Mouse (Mus musculus): ENCODE data around the gene Plp2. TPM values are rescaled to one million over a fixed set of nuclear protein-coding genes. Genes with fewer than 3 reads are reported as not detected.
"Not testable (repeated sequence)": the region's sequence is repeated elsewhere in the genome, so short reads cannot be mapped to it uniquely, and the experiment has no call there.

Plp2 gene
- 1 to 10 TPM; 5.9 to 7.7 TPM for total RNA-seq (2021)

GRCm38 (mm10) chrX:7670921-7671623 is at the start of gene Plp2:
TSS of gene Plp2 (minus strand) at chrX:7671390.
- no peak for DNase-seq (ENCODE audit: low spot score in 2 of 2)
- intact Hi-C loops (cut with DNase I): loop anchor here (10.0 kb wide), 1 partner anchor 356 kb away; the partner anchor contains the start of gene Clcn5

GRCm38 (mm10) chrX:7716058-7716457 is 44.9 kb upstream of the Plp2 start:
- intact Hi-C loops (cut with DNase I): not testable (repeated sequence)

DNA sequence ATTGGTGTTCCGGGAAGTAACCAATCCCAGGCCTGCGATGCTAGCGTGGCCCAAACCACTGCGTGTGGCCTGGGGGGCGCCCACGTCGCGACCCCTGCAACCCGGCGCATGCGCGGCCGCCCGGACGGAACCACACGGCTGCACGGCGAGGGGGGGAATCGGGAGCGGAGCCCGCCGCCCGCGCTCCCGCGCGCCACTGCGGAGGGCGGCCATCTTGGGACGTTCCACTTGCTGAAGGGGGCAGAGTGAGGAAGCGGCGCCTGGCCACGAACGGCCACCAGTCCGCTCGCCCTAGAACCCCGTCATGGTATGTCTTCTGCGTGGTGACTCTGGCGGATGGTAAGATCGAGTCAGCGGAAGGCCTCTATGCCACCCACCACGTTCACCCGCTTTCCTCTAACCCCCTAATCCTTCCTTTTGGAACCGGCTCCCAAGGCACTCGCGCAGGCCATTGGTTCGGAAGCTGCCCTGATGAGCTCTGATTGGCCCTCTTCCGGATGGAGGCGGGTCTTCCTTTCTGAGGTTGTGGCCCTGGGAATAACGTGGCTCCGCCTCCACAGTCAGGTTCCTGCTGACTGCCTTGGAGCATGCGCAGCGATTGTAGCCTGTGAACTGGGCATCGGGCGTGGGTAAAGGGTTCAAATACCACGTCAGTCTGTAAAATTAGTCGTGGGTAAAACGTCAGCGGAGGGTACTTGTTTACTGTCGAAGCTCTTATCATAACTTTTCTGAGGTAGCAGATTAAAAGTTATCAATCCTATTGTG is 43.1 kb upstream of the Plp2 start, which contains the start of gene Wdr45:
Gene Wdr45, plus strand, starts transcription at position 199 of the 765 bp plus-strand sequence.
- intact Hi-C loops (cut with DNase I): not testable (repeated sequence)
- DNase-seq (ENCODE audit: low spot score in 2 of 2): peak; percentile 90 to 97

More at GRCm38 (mm10) chrX:7716058-7716457, 44.9 kb upstream of the Plp2 start:
- not testable (repeated sequence) for DNase-seq (ENCODE audit: low spot score in 2 of 2)

DNA sequence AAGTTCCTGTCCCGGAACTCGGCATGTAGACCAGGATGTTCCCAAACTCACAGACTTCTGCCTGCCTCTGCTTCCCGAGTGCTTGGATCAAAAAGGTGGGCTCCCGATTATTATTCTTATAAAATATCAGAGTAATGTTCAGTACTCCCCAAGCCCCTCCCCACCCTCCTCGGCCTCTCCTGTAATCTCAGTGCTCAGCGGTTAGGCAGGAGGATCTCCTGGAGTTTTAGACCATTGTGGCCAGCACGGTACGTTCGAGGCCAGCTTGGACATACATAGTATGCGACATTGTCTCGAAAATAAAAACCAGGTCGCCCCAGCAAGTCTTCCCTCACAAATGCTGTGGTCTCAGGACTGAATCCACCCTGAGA is 42.6 kb upstream of the Plp2 start:
- intact Hi-C loops (cut with DNase I); DNase-seq (ENCODE audit: low spot score in 2 of 2): not testable (repeated sequence)

- intact Hi-C loops (cut with DNase I): no loop called here
- peak; percentile 83 to 95 for DNase-seq (ENCODE audit: low spot score in 2 of 2)
Measured at GRCm38 (mm10) chrX:7696954-7697381, 25.8 kb upstream of the Plp2 start, which contains the start of gene Gpkow. TSS of gene Gpkow (plus strand) at chrX:7697131.

- no peak for DNase-seq (ENCODE audit: low spot score in 2 of 2)
- intact Hi-C loops (cut with DNase I): no loop called here
Measured at GRCm38 (mm10) chrX:7696520-7696919, 25.3 kb upstream of the Plp2 start.

DNA sequence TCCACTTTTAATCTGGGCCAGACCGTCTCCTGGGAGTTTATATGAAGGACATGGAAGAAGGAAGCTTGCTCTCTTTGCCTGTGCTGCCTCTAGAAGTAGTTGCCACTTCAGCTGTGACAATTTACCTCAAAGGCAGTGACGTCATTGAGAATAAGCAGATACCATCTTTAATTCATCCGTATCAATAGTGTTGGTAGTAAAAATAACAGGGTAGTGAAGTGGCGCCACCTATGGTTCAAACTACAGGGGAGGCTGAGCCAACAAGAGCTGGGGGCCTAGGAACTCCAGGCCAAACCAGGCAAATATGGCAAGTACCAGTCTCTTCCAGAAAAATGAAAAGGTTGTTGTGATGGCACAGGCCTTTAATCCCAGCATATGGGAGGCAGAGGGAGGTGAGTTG is 21.7 kb upstream of the Plp2 start:
- no peak for DNase-seq (ENCODE audit: low spot score in 2 of 2)
- intact Hi-C loops (cut with DNase I): no loop called here

GRCm38 (mm10) chrX:7690486-7690885 is 19.3 kb upstream of the Plp2 start:
- DNase-seq (ENCODE audit: low spot score in 2 of 2): no peak
- intact Hi-C loops (cut with DNase I): no loop called here

DNA sequence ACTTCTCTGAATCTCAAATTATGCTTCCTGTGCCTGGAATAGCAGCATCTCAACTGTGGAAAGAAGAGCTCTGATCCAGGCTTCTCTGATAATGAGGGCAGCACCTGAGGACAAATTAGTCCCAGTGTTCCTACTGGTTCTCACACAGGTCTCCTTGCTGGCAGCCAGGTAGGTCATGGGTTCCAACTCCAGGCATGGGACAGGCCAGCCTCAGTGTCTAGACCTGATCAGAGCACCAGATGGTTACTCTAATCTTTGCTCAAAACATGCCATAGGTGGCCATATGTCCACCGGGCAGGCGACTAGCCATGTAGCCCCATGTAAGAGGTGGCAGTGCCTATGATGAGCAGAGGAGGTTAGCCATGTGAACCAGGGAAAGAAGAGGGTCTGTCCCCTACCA is 17.1 kb upstream of the Plp2 start:
- intact Hi-C loops (cut with DNase I): no loop called here
- DNase-seq (ENCODE audit: low spot score in 2 of 2): no peak

DNA sequence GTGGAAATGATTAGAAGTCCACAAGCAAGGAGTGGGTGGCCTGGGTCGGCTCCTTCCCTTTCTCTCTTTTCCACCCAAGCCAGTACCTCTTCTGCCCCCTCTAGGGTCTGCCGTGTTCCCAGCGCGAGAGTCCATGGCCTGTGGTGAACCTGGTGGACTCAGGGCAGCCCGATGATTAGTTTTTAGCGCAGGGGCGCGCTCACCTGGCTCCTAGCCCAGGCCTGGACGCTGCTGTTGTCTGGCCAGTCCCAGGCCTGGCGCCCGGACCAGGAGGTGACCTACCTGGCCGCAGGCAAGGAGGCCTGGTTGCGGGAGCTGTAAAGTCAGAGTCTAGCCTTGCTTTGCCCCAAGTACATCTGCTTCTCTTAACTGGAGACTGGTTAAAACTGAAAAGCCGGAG is 9.7 kb upstream of the Plp2 start, which contains the start of gene Magix:
Gene Magix, minus strand, starts transcription at position 388 of the 400 bp plus-strand sequence.
- DNase-seq (ENCODE audit: low spot score in 2 of 2): no peak
- intact Hi-C loops (cut with DNase I): no loop called here

DNA sequence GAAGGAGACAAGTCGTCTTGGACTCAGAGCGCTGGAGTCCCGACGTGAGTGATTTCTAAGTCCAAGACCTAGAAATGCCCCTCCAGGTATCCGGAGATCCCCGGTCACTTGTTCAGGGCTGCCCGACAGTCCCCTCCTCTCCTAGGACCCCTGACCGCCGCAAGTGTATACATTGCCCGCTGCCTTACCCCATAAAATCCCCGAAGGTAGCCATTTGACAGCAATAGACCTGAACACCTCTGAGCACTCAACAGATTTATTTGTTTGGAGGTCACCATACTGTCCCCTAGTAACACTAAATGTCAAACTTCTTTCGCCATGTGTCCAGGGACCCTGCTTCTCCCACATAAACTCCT is 8.8 kb upstream of the Plp2 start:
- no peak for DNase-seq (ENCODE audit: low spot score in 2 of 2)
- intact Hi-C loops (cut with DNase I): no loop called here

- DNase-seq (ENCODE audit: low spot score in 2 of 2): peak; percentile 80 to 86
- intact Hi-C loops (cut with DNase I): loop anchor here (10.0 kb wide), 1 partner anchor 365 kb away; the partner anchor contains the start of gene Clcn5
Measured at GRCm38 (mm10) chrX:7679405-7680056, 8.3 kb upstream of the Plp2 start.

GRCm38 (mm10) chrX:7678986-7679385 is 7.8 kb upstream of the Plp2 start:
- intact Hi-C loops (cut with DNase I): loop anchor here (10.0 kb wide), 1 partner anchor 364 kb away; the partner anchor contains the start of gene Clcn5

GRCm38 (mm10) chrX:7675001-7675380 is 3.8 kb upstream of the Plp2 start:
- intact Hi-C loops (cut with DNase I): loop anchor here (10.0 kb wide), 1 partner anchor 360 kb away; the partner anchor contains the start of gene Clcn5
- no peak for DNase-seq (ENCODE audit: low spot score in 2 of 2)

More at GRCm38 (mm10) chrX:7678986-7679385, 7.8 kb upstream of the Plp2 start:
- DNase-seq (ENCODE audit: low spot score in 2 of 2): no peak

DNA sequence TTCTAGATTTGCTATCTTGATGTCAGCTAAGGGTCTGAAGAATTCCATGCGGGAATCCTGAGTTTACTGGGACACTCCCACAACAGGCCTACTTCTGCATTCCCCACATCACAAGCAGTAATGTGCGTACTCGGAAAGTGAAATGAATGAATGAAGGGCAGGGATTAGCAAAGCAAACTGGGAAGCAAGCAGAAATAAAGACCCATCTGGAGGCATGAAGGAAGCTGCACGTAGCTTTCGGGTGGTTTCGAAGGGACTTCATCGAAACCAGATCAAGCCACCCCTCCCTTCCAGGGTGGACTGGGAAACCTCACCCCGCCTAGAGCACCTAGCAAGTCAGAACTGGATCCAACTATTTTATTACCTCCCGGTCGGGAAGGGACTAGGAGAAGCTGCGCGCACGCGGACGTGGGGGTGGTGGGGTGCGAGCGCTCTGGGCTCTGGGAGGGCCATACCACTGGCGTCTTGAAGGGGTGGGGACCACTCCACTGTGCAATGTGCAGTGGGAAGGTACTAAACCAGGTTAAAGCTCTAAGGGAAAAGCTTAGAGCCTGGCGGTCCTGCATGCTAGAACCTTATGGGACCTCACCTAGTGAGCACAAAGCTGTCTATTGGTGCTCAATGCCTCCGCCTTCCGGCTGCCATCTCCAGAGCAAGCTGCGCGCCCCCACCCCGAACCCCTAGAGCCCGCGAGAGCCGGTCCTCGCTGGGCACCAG is 3.3 kb upstream of the Plp2 start:
- intact Hi-C loops (cut with DNase I): loop anchor here (10.0 kb wide), 1 partner anchor 360 kb away; the partner anchor contains the start of gene Clcn5
- DNase-seq (ENCODE audit: low spot score in 2 of 2): no peak

GRCm38 (mm10) chrX:7673578-7674281 is 2.5 kb upstream of the Plp2 start:
- intact Hi-C loops (cut with DNase I): loop anchor here (10.0 kb wide), 1 partner anchor 359 kb away; the partner anchor contains the start of gene Clcn5
- no peak for DNase-seq (ENCODE audit: low spot score in 2 of 2)

DNA sequence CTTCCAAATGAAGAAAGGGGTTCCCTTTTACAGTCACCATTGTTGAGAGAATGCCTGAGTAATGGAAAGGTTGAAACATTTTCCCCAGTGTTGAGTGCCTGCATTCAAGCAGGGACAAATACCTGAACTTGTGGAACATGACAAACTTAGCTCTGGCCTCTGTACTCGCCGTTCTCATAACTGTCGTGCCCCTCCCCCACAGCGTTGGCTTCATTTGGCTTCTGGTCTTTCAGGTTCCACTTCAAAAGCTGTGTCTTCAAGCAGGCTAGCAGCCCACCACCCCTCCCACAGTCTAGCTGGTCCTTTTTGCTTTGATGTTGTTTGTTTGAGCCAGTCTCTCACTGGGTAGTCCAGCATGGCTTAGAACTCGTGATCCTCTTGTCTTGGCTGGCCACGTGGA is 1.5 kb upstream of the Plp2 start:
- no peak for DNase-seq (ENCODE audit: low spot score in 2 of 2)
- intact Hi-C loops (cut with DNase I): loop anchor here (10.0 kb wide), 1 partner anchor 358 kb away; the partner anchor contains the start of gene Clcn5

GRCm38 (mm10) chrX:7670390-7670881 is 754 bp downstream of the Plp2 start:
- intact Hi-C loops (cut with DNase I): loop anchor here (10.0 kb wide), 1 partner anchor 356 kb away; the partner anchor contains the start of gene Clcn5
- peak in 1 of 2 experiments; percentile 26 for DNase-seq (ENCODE audit: low spot score in 2 of 2)

Measured in left cerebral cortex, postnatal 25 days (tissue).